Mouse (Mus musculus): ENCODE measurements at regions not wholly inside any gene's neighbourhood (a gene's known extent, or its start where the extent isn't known, plus 50 kb on each side); places are given as distances from the start of the nearest gene placed in this dataset.

GRCm38 (mm10) chr13:44416986-44417385 lies 312.3 kb upstream of the Jarid2 start:
- Histone ChIP-seq H3K27ac (peak overlapping the region; percentile 76), H3K4me3 (replicated peaks) (no peak overlapping the region), H3K4me1 (peaks cover 69% of the 10 kb centered on the region), H3K9ac (no peak overlapping the region), H3K4me2 (peak overlapping the region; percentile 39), H3K36me3 (no peaks in the 10 kb centered on the region), H3K27me3 (no peaks in the 10 kb centered on the region), H3K9me3 (replicated peaks) (no peaks in the 10 kb centered on the region; the same call in 1 of the 2 replicates)
- 6% methylated on average over 8 of the region's 8 CpGs for WGBS
- ATAC-seq (replicated peaks; ENCODE audit: low FRiP score), result 0 out of 2 replicates have a peak, but pooled peaks have one; percentile 10

- Histone ChIP-seq H3K4me2 (peak overlapping the region; percentile 43; the same call in 1 of the 2 replicates), H3K9me3 (replicated peaks) (no peaks in the 10 kb centered on the region; the same call in 1 of the 2 replicates), H3K4me3 (replicated peaks) (no peak overlapping the region), H3K27me3 (no peaks in the 10 kb centered on the region), H3K27ac (peak overlapping the region; percentile 76), H3K9ac (no peak overlapping the region), H3K4me1 (peaks cover 75% of the 10 kb centered on the region), H3K36me3 (no peaks in the 10 kb centered on the region)
- ATAC-seq (replicated peaks; ENCODE audit: low FRiP score), result no peak; the same call in 1 of the 2 replicates
- WGBS, result 70% methylated on average over 8 of the region's 8 CpGs
Measured at GRCm38 (mm10) chr13:44419056-44419455, 310.2 kb upstream of the Jarid2 start.

- H3K9ac ChIP-seq, result no peak overlapping the region
- H3K4me3 ChIP-seq (replicated peaks), result no peak overlapping the region
- ATAC-seq (replicated peaks; ENCODE audit: low FRiP score), result peak; percentile 77
- peaks cover 75% of the 10 kb centered on the region for H3K4me1 ChIP-seq
- H3K27ac ChIP-seq, result peak overlapping the region; percentile 76
- H3K4me2 ChIP-seq, result peak overlapping the region; percentile 43
- 14% methylated on average over 14 of the region's 15 CpGs for WGBS
- no peaks in the 10 kb centered on the region; the same call in 1 of the 2 replicates for H3K9me3 ChIP-seq (replicated peaks)
- no peaks in the 10 kb centered on the region for H3K36me3 ChIP-seq
- no peaks in the 10 kb centered on the region for H3K27me3 ChIP-seq
Measured at GRCm38 (mm10) chr13:44419472-44420226, 309.6 kb upstream of the Jarid2 start.

GRCm38 (mm10) chr13:44420227-44420592 lies 309.1 kb upstream of the Jarid2 start:
- H3K9me3 ChIP-seq (replicated peaks), result no peaks in the 10 kb centered on the region; the same call in 1 of the 2 replicates
- H3K4me1 ChIP-seq, result peaks cover 77% of the 10 kb centered on the region
- ATAC-seq (replicated peaks; ENCODE audit: low FRiP score), result peak; percentile 75
- H3K27ac ChIP-seq, result peak overlapping the region; percentile 76
- 9% methylated on average over 6 of the region's 6 CpGs for WGBS
- peak overlapping the region; percentile 43 for H3K4me2 ChIP-seq
- no peaks in the 10 kb centered on the region for H3K27me3 ChIP-seq
- no peak overlapping the region for H3K4me3 ChIP-seq (replicated peaks)
- H3K36me3 ChIP-seq, result no peaks in the 10 kb centered on the region
- H3K9ac ChIP-seq, result no peak overlapping the region

- Histone ChIP-seq H3K9ac (no peak overlapping the region), H3K4me3 (replicated peaks) (no peak overlapping the region), H3K27me3 (no peaks in the 10 kb centered on the region), H3K4me1 (peaks cover 73% of the 10 kb centered on the region), H3K9me3 (replicated peaks) (no peaks in the 10 kb centered on the region; the same call in 1 of the 2 replicates), H3K36me3 (no peaks in the 10 kb centered on the region), H3K27ac (peak overlapping the region; percentile 76; the same call in 1 of the 2 replicates), H3K4me2 (no peak overlapping the region)
- no peak for ATAC-seq (replicated peaks; ENCODE audit: low FRiP score)
- WGBS, result 90% methylated on average over 8 of the region's 8 CpGs
Measured at GRCm38 (mm10) chr13:44420941-44421340, 308.3 kb upstream of the Jarid2 start.

- H3K4me2 ChIP-seq, result no peak overlapping the region
- peaks cover 68% of the 10 kb centered on the region for H3K4me1 ChIP-seq
- no peak overlapping the region for H3K4me3 ChIP-seq (replicated peaks)
- ATAC-seq (replicated peaks; ENCODE audit: low FRiP score), result no peak
- no peak overlapping the region for H3K9ac ChIP-seq
- H3K27ac ChIP-seq, result no peak overlapping the region
- H3K9me3 ChIP-seq (replicated peaks), result no peaks in the 10 kb centered on the region; the same call in 1 of the 2 replicates
- no peaks in the 10 kb centered on the region for H3K27me3 ChIP-seq
- H3K36me3 ChIP-seq, result no peaks in the 10 kb centered on the region
- WGBS, result 74% methylated on average over 3 of the region's 3 CpGs
Measured at GRCm38 (mm10) chr13:44421426-44421825, 307.8 kb upstream of the Jarid2 start.

GRCm38 (mm10) chr13:44421922-44422321 lies 307.4 kb upstream of the Jarid2 start:
- no peak overlapping the region for H3K4me3 ChIP-seq (replicated peaks)
- ATAC-seq (replicated peaks; ENCODE audit: low FRiP score), result no peak
- H3K4me2 ChIP-seq, result no peak overlapping the region
- peaks cover 63% of the 10 kb centered on the region for H3K4me1 ChIP-seq
- no peaks in the 10 kb centered on the region for H3K36me3 ChIP-seq
- 0 out of 2 replicates have a peak overlapping the region, but pooled peaks have one; percentile 18 for H3K27ac ChIP-seq
- no peaks in the 10 kb centered on the region for H3K27me3 ChIP-seq
- 37% methylated on average over 5 of the region's 5 CpGs for WGBS
- no peak overlapping the region for H3K9ac ChIP-seq
- H3K9me3 ChIP-seq (replicated peaks), result no peaks in the 10 kb centered on the region; the same call in 1 of the 2 replicates

GRCm38 (mm10) chr13:44430492-44430891 lies 298.8 kb upstream of the Jarid2 start:
- no peak overlapping the region for H3K9ac ChIP-seq
- no peak overlapping the region for H3K4me2 ChIP-seq
- no peak overlapping the region for H3K4me3 ChIP-seq (replicated peaks)
- H3K27ac ChIP-seq, result no peak overlapping the region
- H3K36me3 ChIP-seq, result no peaks in the 10 kb centered on the region
- H3K9me3 ChIP-seq (replicated peaks), result no peaks in the 10 kb centered on the region
- 82% methylated on average over 8 of the region's 8 CpGs for WGBS
- no peaks in the 10 kb centered on the region for H3K4me1 ChIP-seq
- no peak for ATAC-seq (replicated peaks; ENCODE audit: low FRiP score)
- no peaks in the 10 kb centered on the region for H3K27me3 ChIP-seq

- WGBS, result 70% methylated on average over 1 of the region's 1 CpGs
- no peak overlapping the region for H3K4me3 ChIP-seq (replicated peaks)
- no peaks in the 10 kb centered on the region for H3K9me3 ChIP-seq (replicated peaks)
- no peak overlapping the region for H3K4me2 ChIP-seq
- no peaks in the 10 kb centered on the region for H3K36me3 ChIP-seq
- no peak overlapping the region for H3K9ac ChIP-seq
- no peak for ATAC-seq (replicated peaks; ENCODE audit: low FRiP score)
- H3K4me1 ChIP-seq, result no peaks in the 10 kb centered on the region
- no peaks in the 10 kb centered on the region for H3K27me3 ChIP-seq
- H3K27ac ChIP-seq, result no peak overlapping the region
Measured at GRCm38 (mm10) chr13:44437709-44438108, 291.6 kb upstream of the Jarid2 start.

- Histone ChIP-seq H3K36me3 (no peaks in the 10 kb centered on the region), H3K4me2 (no peak overlapping the region), H3K9me3 (replicated peaks) (no peaks in the 10 kb centered on the region), H3K4me3 (replicated peaks) (no peak overlapping the region), H3K4me1 (no peaks in the 10 kb centered on the region), H3K27ac (no peak overlapping the region), H3K27me3 (no peaks in the 10 kb centered on the region), H3K9ac (no peak overlapping the region)
- WGBS, result 83% methylated on average over 3 of the region's 3 CpGs
- ATAC-seq (replicated peaks; ENCODE audit: low FRiP score), result no peak
Measured at GRCm38 (mm10) chr13:44441061-44441460, 288.2 kb upstream of the Jarid2 start.

GRCm38 (mm10) chr13:44449216-44449830 lies 280.0 kb upstream of the Jarid2 start:
- ATAC-seq (replicated peaks; ENCODE audit: low FRiP score), result peak; percentile 66
- WGBS, result 32% methylated on average over 1 of the region's 1 CpGs

GRCm38 (mm10) chr13:44451224-44451623 lies 278.1 kb upstream of the Jarid2 start:
- 69% methylated on average over 5 of the region's 5 CpGs for WGBS
- Histone ChIP-seq H3K4me1 (peaks cover 26% of the 10 kb centered on the region), H3K36me3 (no peaks in the 10 kb centered on the region), H3K4me3 (replicated peaks) (no peak overlapping the region), H3K4me2 (no peak overlapping the region), H3K27me3 (no peaks in the 10 kb centered on the region), H3K9ac (no peak overlapping the region), H3K9me3 (replicated peaks) (0 out of 2 replicates have a peak, but pooled peaks cover 3% of the 10 kb centered on the region), H3K27ac (peak overlapping the region; percentile 75)
- ATAC-seq (replicated peaks; ENCODE audit: low FRiP score), result peak; percentile 65

More at GRCm38 (mm10) chr13:44449216-44449830, 280.0 kb upstream of the Jarid2 start:
- Histone ChIP-seq H3K4me1 (peaks cover 16% of the 10 kb centered on the region), H3K27me3 (no peaks in the 10 kb centered on the region), H3K4me2 (no peak overlapping the region), H3K36me3 (no peaks in the 10 kb centered on the region), H3K4me3 (replicated peaks) (no peak overlapping the region), H3K9me3 (replicated peaks) (0 out of 2 replicates have a peak, but pooled peaks cover 3% of the 10 kb centered on the region), H3K9ac (no peak overlapping the region), H3K27ac (peak overlapping the region; percentile 51; the same call in 1 of the 2 replicates)
